Mouse (Mus musculus) limb, embryonic 14.5 days (tissue): ENCODE results near the gene Drc3. TPM values are rescaled to one million over a fixed set of nuclear protein-coding genes. Genes with fewer than 3 reads are reported as not detected.

Experiments used
- ATAC-seq: fragments of 200-750 bp; cut with Nextera tagmentation; 2 replicates; pipeline ENCODE4 v1.8.0; 2017; ENCODE audit warnings: low read depth, moderate number of reproducible peaks, moderate TSS enrichment; ENCODE audit not compliant: low FRiP score
- DNase-seq: peaks from one replicate; pipeline ENCODE4 v3.0.0-alpha.2; 2015; ENCODE audit warnings: low spot score
- H3K27ac ChIP-seq: fragments of 300-500 bp; sonication (generic); replicated peaks from 2 replicates; pipeline ENCODE4 v1.5.1; 2014; ENCODE audit warnings: low read depth, mild to moderate bottlenecking, low read length, moderate library complexity, mixed read lengths
- H3K27me3 ChIP-seq: fragments of 300-500 bp; sonication (generic); 2 replicates; pipeline ENCODE4 v1.6.1; 2014; ENCODE audit warnings: low read length, mixed read lengths; ENCODE audit not compliant: control insufficient read depth, insufficient read depth
- H3K36me3 ChIP-seq: fragments of 300-500 bp; sonication (generic); 2 replicates; pipeline ENCODE4 v1.6.1; 2014; ENCODE audit warnings: mild to moderate bottlenecking, low read length, moderate library complexity, mixed read lengths; ENCODE audit not compliant: control insufficient read depth, insufficient read depth
- H3K4me1 ChIP-seq: fragments of 300-500 bp; sonication (generic); 2 replicates; pipeline ENCODE4 v1.6.1; 2014; ENCODE audit warnings: antibody characterized with exemption, low read length, mixed read lengths; ENCODE audit not compliant: control insufficient read depth, insufficient read depth
- H3K4me2 ChIP-seq: fragments of 300-500 bp; sonication (generic); replicated peaks from 2 replicates; pipeline ENCODE4 v1.6.1; 2014; ENCODE audit warnings: low read depth, mild to moderate bottlenecking, low read length, moderate library complexity; ENCODE audit not compliant: severe bottlenecking
- H3K4me3 ChIP-seq: fragments of 300-500 bp; sonication (generic); replicated peaks from 2 replicates; pipeline ENCODE4 v1.5.1; 2014; ENCODE audit warnings: low read length
- H3K9ac ChIP-seq: fragments of 300-500 bp; sonication (generic); 2 replicates; pipeline ENCODE4 v1.6.1; 2014; ENCODE audit warnings: mild to moderate bottlenecking, low read depth, low read length, moderate library complexity; ENCODE audit not compliant: severe bottlenecking
- H3K9me3 ChIP-seq: fragments of 300-500 bp; sonication (generic); 2 replicates; pipeline ENCODE4 v1.6.1; 2016; ENCODE audit warnings: low read length; ENCODE audit not compliant: control insufficient read depth
- POLR2A ChIP-seq: fragments of 200-500 bp; IDR thresholded peaks from 2 replicates; pipeline ENCODE4 v1.8.0; 2012; ENCODE audit warnings: inconsistent platforms, mild to moderate bottlenecking, moderate library complexity, borderline replicate concordance; ENCODE audit not compliant: insufficient read depth, insufficient read length; ENCODE audit errors: extremely low read depth
- WGBS: fragments of 180-500 bp; shearing (Covaris S2); extraction: QIAGEN DNeasy Blood & Tissue Kit; methylation state at CpG from one replicate; pipeline ENCODE4 v1.1.7; 2014; 5-methylcytosine and 5-hydroxymethylcytosine counted together
- polyA plus RNA-seq, 2 experiments: library from polyadenylated mRNA; depleted of rRNA in 1 of 2; stranded (reverse) in 1 of 2; unstranded in 1 of 2; fragments of >200 nt; fragmentation: Nextera tagmentation in 1 of 2; extraction: Ambion mirVana in 1 of 2; gene quantifications; 2 replicates each; pipeline versions ENCODE4 v1.2.1 to v1.2.3; 2012 to 2014

Gene Drc3
- polyA plus RNA-seq, 2 experiments: 1.3 to 1.9 TPM

DNA sequence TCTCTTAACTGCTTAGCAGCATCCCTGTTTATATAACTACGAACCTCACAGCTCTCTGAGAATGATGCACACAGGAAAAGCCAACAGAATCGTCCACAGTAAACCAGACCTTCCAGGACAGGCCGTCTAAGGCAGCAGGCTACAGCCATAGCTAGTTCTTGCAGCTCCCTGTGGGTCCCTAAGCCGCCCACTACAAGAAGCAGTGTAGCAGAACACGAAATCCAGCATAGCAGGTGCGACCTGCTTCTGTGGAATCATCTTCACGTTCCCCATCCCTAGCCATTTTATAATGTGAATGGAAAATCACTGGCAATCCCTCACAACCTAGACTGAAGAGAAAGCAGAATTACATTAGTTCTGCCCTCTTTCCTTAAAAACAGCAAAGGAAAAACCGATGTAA lies 36.2 kb upstream of the Drc3 start:
- no peaks in the 10 kb centered on the region for H3K27me3 ChIP-seq
- no peaks in the 10 kb centered on the region for H3K36me3 ChIP-seq
- DNase-seq (no peak), ATAC-seq (no peak)
- no peaks in the 10 kb centered on the region for H3K9me3 ChIP-seq
- no peak overlapping the region for H3K4me2 ChIP-seq
- TF ChIP-seq POLR2A: no peak
- 0 out of 2 replicates have a peak overlapping the region, but pooled peaks have one; percentile 28 for H3K27ac ChIP-seq
- 72% methylated on average over 8 of the region's 8 CpGs for WGBS
- H3K9ac ChIP-seq: 0 out of 2 replicates have a peak overlapping the region, but pooled peaks have one; percentile 3
- peaks cover 45% of the 10 kb centered on the region for H3K4me1 ChIP-seq
- H3K4me3 ChIP-seq: no peak overlapping the region

DNA sequence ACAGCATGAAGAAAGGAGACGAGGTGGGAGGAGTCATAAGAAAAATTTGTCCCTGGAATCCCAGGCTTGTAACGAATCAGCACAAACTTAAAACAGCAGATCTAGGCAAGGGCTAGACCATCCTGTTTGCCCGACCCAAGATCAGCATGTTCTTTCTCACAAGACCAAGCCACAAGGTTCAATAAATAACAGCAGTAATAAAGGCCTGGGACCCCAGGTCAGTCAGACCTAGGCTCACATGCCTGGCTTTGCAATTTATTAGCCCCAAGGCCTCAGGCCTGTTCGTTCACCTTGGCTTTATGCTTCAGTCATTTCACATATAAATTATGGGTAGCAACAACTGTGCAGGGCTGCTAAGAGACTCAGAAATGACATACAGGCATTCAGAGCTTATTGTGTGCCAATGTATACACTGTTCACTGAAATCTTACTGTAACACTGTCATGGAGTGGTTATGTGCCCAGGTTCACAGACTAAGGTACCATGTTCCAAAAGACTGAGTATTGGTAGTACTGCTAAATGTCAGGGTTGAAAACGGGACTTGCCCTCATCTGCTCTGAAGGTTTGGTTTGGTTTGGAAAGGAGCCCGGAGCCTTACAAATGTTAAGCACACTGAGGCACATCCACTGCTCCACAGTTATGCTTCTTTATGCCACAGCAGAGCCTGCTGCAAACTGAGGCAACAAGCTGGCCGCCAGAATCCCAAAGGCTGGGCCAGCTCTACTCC lies 35.6 kb upstream of the Drc3 start:
- H3K36me3 ChIP-seq: no peaks in the 10 kb centered on the region
- no peak overlapping the region for H3K4me2 ChIP-seq
- ATAC-seq: no peak
- H3K4me3 ChIP-seq: no peak overlapping the region
- H3K9me3 ChIP-seq: no peaks in the 10 kb centered on the region
- peak overlapping the region; percentile 3; the same call in 1 of the 2 replicates for H3K9ac ChIP-seq
- H3K4me1 ChIP-seq: peaks cover 45% of the 10 kb centered on the region
- H3K27me3 ChIP-seq: no peaks in the 10 kb centered on the region
- no peak for DNase-seq
- WGBS: 48% methylated on average over 7 of the region's 7 CpGs
- TF ChIP-seq POLR2A: no peak
- H3K27ac ChIP-seq: peak overlapping the region; percentile 28

DNA sequence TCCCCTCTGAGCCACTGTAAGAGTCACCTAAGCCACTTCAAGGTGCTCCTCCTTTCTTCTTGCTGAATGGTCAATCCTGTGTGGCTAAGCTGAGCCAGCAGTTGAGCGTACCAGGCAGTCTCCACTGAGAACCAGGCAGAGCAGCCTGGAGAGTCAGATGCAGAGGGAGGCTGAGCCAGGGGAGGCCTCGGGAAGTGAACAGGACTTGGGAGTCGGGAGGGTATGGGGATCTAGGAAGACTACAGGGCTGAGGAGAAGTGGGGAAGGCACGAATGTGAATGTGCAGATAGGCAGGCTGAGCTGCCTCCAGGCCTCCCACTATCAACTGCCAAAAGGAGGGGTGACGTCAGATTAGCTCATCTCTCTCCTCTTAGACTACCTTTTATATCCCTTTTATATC lies 34.4 kb upstream of the Drc3 start:
- 61% methylated on average over 5 of the region's 5 CpGs for WGBS

DNA sequence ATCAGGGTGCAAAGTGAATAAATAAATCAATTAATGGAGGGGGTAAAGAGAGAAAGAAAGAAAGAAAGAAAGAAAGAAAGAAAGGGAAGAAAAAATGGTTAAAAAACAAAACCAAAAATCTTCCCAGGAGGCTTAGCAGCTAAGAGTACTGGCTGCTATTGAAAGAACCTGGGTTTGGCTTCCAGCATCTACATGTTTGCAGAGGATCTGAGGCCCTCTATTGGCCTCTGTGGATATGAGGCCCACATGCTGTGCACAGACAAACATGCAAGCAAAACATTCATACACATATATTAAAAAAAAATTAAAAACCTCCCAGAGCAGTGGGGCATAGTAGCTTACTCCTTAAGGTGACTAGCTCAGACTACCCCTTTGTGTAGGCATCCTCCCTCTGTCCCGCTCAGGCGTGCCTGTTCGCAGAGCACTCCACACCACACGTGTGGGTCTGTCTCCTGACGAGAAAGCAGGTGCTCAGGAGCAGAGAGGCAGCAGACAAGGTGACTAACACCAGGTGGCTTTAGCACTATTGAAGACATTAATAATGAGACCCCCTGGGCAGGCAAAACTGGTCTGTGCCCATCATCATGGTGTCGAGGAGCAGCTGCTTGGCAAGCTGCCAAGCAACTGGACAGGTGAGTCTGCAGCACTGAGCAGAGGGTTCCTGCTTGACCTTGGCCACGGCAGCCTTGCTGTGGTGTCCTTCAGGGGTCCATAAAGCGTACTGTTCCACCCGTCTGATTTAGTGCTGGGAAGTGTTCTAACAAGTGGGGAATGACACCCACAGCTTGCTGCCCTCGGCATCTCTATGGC lies 33.7 kb upstream of the Drc3 start:
- ATAC-seq: no peak
- TF ChIP-seq POLR2A: no peak
- H3K9ac ChIP-seq: no peak overlapping the region
- H3K4me1 ChIP-seq: peaks cover 45% of the 10 kb centered on the region
- H3K36me3 ChIP-seq: no peaks in the 10 kb centered on the region
- no peak overlapping the region for H3K4me2 ChIP-seq
- no peak overlapping the region for H3K27ac ChIP-seq
- H3K4me3 ChIP-seq: no peak overlapping the region
- 49% methylated on average over 10 of the region's 10 CpGs for WGBS
- H3K27me3 ChIP-seq: no peaks in the 10 kb centered on the region
- no peak for DNase-seq
- H3K9me3 ChIP-seq: no peaks in the 10 kb centered on the region

More for the DNA sequence above, 34.4 kb upstream of the Drc3 start:
- no peaks in the 10 kb centered on the region for H3K27me3 ChIP-seq
- no peak for TF ChIP-seq POLR2A
- no peaks in the 10 kb centered on the region for H3K9me3 ChIP-seq
- DNase-seq: no peak
- H3K36me3 ChIP-seq: no peaks in the 10 kb centered on the region
- no peak overlapping the region for H3K4me2 ChIP-seq
- H3K27ac ChIP-seq: no peak overlapping the region
- no peak overlapping the region for H3K9ac ChIP-seq
- ATAC-seq: no peak
- no peak overlapping the region for H3K4me3 ChIP-seq
- peaks cover 45% of the 10 kb centered on the region for H3K4me1 ChIP-seq

DNA sequence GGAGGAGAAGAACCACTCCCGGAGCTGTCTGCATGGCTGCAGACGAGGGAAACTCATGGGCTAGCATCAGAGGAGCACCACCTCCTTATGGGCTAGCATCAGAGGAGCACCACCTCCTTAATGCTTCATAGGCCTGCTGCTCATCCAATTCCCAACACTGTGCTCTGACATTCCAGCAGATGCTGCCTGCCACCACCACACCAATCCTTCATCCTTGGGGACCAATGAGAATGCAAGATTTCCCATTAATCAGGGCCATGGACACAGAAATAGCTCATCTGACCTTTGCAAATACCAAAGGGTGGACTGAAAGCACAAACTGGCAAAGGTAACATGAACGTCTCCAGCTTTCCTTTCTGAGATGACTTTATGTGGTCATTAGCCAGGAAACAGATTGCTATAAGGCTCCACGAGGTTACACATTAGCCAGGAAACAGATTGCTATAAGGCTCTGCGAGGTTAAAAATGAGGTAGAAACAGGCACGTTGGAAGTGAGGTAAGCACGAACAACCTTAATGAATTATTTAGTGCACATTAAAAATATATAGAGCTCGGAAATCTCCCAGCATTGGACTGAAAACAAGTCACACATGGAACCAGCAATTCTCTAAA lies 32.6 kb upstream of the Drc3 start:
- Histone ChIP-seq H3K9me3 (no peaks in the 10 kb centered on the region), H3K27ac (no peak overlapping the region), H3K4me3 (no peak overlapping the region), H3K4me1 (peaks cover 45% of the 10 kb centered on the region), H3K27me3 (no peaks in the 10 kb centered on the region), H3K36me3 (no peaks in the 10 kb centered on the region), H3K9ac (no peak overlapping the region), H3K4me2 (no peak overlapping the region)
- WGBS: 37% methylated on average over 8 of the region's 8 CpGs
- DNase-seq: no peak
- TF ChIP-seq POLR2A: no peak
- ATAC-seq: no peak
